ENCODE assay signal across 22 mouse cellular contexts in the genomic region with DNA sequence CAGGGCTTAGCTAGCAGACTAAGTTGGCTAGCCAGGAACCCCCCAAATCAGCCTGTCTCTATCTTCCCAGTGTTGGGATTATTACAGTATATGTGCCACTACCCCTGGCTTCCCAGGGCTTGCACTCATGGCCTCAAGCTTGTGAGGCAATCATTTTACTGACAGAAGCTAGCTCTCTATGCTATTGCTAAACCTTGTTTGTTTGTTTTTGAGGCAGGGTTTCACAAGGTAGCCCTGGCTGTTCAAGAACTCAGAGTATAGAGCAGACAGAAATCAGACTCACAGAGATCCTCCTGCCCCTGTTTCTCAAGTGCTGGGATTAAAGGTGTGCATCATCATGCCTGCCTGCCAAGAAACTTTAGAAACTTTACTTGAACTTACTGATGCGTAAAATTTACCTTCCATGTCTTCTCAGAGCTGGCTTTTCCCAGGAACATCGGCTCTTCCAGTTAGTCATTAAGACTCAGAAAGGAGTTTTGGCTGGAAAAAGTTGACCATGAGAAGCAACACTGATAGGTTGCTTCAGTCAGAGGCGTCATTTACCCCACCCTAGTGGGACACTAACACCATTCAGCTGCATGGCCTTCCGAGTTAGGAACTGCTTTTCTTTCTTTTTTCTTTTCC. TPM values are rescaled to one million over a fixed set of nuclear protein-coding genes. Genes with fewer than 3 reads are reported as not detected.
DNase-seq lines count a peak whose midpoint lies in the region; ATAC-seq and TF ChIP-seq lines count a peak whose summit lies in the region.
"Had no signal": no experiment of that assay in that cellular context is flagged by ENCODE, and none has a peak within 500 bp of the region (broad histone marks: within the 10 kb centered on the region; RNA-seq: fewer than 3 reads in every experiment).

No protein-coding gene starts in this region.

- H3K4me1 ChIP-seq in kidney, postnatal 0 days (replicated peaks; ENCODE audit: insufficient read depth, low read length), result no peaks in the 10 kb centered on the region
- peaks cover 21% of the 10 kb centered on the region for H3K4me1 ChIP-seq in liver, embryonic 12.5 days
- peaks cover 37% of the 10 kb centered on the region for H3K4me1 ChIP-seq in midbrain, embryonic 10.5 days
- H3K4me1 ChIP-seq: embryonic facial prominence, embryonic 13.5 days had no signal

- 55% methylated on average over 4 of the region's 4 CpGs for WGBS in kidney, postnatal 0 days
- WGBS in liver, embryonic 12.5 days (ENCODE audit: insufficient replicate concordance), result 67% methylated on average over 4 of the region's 4 CpGs
- 87% methylated on average over 4 of the region's 4 CpGs for WGBS in midbrain, embryonic 10.5 days

- H3K4me3 ChIP-seq in kidney, postnatal 0 days (replicated peaks; ENCODE audit: low read depth, low read length), result no peak overlapping the region
- no peak overlapping the region for H3K4me3 ChIP-seq in liver, embryonic 12.5 days
- no peak overlapping the region for H3K4me3 ChIP-seq in midbrain, embryonic 10.5 days
- H3K4me3 ChIP-seq: embryonic facial prominence, embryonic 13.5 days; forebrain, embryonic 15.5 days; hindbrain, embryonic 10.5 days; limb, embryonic 12.5 days; lung, embryonic 15.5 days; neural tube, embryonic 15.5 days had no signal

- H3K36me3 ChIP-seq in kidney, postnatal 0 days (ENCODE audit: insufficient read depth, low read length), result no peaks in the 10 kb centered on the region
- H3K36me3 ChIP-seq in liver, embryonic 12.5 days, result no peaks in the 10 kb centered on the region
- no peaks in the 10 kb centered on the region for H3K36me3 ChIP-seq in midbrain, embryonic 10.5 days
- H3K36me3 ChIP-seq: embryonic facial prominence, embryonic 13.5 days; G1E; limb, embryonic 12.5 days; lung, embryonic 15.5 days; neural tube, embryonic 15.5 days had no signal

- H3K9ac ChIP-seq in kidney, postnatal 0 days (ENCODE audit: low read depth, low read length), result no peak overlapping the region
- H3K9ac ChIP-seq in liver, embryonic 12.5 days, result no peak overlapping the region
- H3K9ac ChIP-seq: embryonic facial prominence, embryonic 13.5 days; forebrain, embryonic 15.5 days; limb, embryonic 12.5 days; lung, embryonic 15.5 days; neural tube, embryonic 15.5 days had no signal

- peak; percentile 39 for DNase-seq in kidney, adult 18-20 months
- no peak for DNase-seq in kidney, postnatal 10 days
- DNase-seq in kidney, postnatal 0 days (ENCODE audit: low spot score), result peak; percentile 12
- DNase-seq in gastrocnemius, adult 18-20 months (ENCODE audit: low spot score), result no peak
- DNase-seq in urinary bladder, adult 18-20 months (ENCODE audit: low spot score in 2 of 2), result no peak
- no peak for DNase-seq in thymus, postnatal 36 days
- no peak for DNase-seq in midbrain, embryonic 10.5 days (ENCODE audit: low spot score)
- DNase-seq: cerebellum, adult 8-10 months; gastrocnemius, postnatal 25 days; spleen, adult 18-20 months; thymus, postnatal 4 days had no signal

- no peak for TF ChIP-seq CTCF in kidney, postnatal 0 days (IDR thresholded peaks at IDR 0.05; ENCODE audit: low read depth)

- no peak overlapping the region for H3K4me2 ChIP-seq in kidney, postnatal 0 days (ENCODE audit: low read length)
- H3K4me2 ChIP-seq in liver, embryonic 12.5 days, result no peak overlapping the region
- H3K4me2 ChIP-seq: embryonic facial prominence, embryonic 13.5 days; forebrain, embryonic 15.5 days; limb, embryonic 12.5 days; lung, embryonic 15.5 days; midbrain, embryonic 11.5 days; neural tube, embryonic 15.5 days had no signal

- H3K27me3 ChIP-seq in kidney, postnatal 0 days (ENCODE audit: insufficient read depth, low read length), result no peaks in the 10 kb centered on the region
- H3K27me3 ChIP-seq in liver, embryonic 12.5 days (replicated peaks), result peaks cover 34% of the 10 kb centered on the region
- H3K27me3 ChIP-seq in midbrain, embryonic 10.5 days (ENCODE audit: low read depth, poor library complexity, severe bottlenecking), result peaks cover 12% of the 10 kb centered on the region; the same call in 1 of the 2 replicates
- H3K27me3 ChIP-seq: forebrain, embryonic 15.5 days; neural tube, embryonic 15.5 days had no signal

- H3K9me3 ChIP-seq in kidney, postnatal 0 days (replicated peaks; ENCODE audit: low read length), result no peaks in the 10 kb centered on the region
- no peaks in the 10 kb centered on the region for H3K9me3 ChIP-seq in liver, embryonic 12.5 days (replicated peaks)
- no peaks in the 10 kb centered on the region for H3K9me3 ChIP-seq in midbrain, embryonic 10.5 days (replicated peaks)
- H3K9me3 ChIP-seq: embryonic facial prominence, embryonic 13.5 days; forebrain, embryonic 15.5 days; G1E; hindbrain, embryonic 10.5 days; limb, embryonic 12.5 days; lung, embryonic 15.5 days; neural tube, embryonic 15.5 days had no signal

- peak overlapping the region; percentile 69; the same call in 1 of the 2 replicates for H3K27ac ChIP-seq in kidney, postnatal 0 days
- peak overlapping the region; percentile 52; the same call in 1 of the 2 replicates for H3K27ac ChIP-seq in liver, embryonic 12.5 days
- no peak overlapping the region for H3K27ac ChIP-seq in midbrain, embryonic 10.5 days (replicated peaks)
- H3K27ac ChIP-seq: embryonic facial prominence, embryonic 13.5 days; limb, embryonic 12.5 days; lung, embryonic 15.5 days; macrophage; neural tube, embryonic 15.5 days had no signal

- ATAC-seq in kidney, postnatal 0 days (replicated peaks; ENCODE audit: low FRiP score, low read depth), result no peak
- no peak for ATAC-seq in liver, embryonic 12.5 days
- ATAC-seq: forebrain, embryonic 15.5 days had no signal

RNA-seq across cellular contexts. Expression of gene Tmem169, which starts 4.5 kb away (rescaled TPM):
- 4.1 and 4.8 TPM in 2 replicates for polyA plus RNA-seq in kidney, postnatal 0 days (2015; fragmentation: Nextera tagmentation; extraction: Ambion mirVana)
- polyA plus RNA-seq in liver, embryonic 12.5 days (2016; fragmentation: Nextera tagmentation; extraction: Ambion mirVana), result 0.49 and 0.62 TPM in 2 replicates
- total RNA-seq in gastrocnemius, adult 18-20 months (2021), result under 1 TPM in 1 of 2 experiments, not detected in 1; 0.11 TPM
- 5.6 and 12.2 TPM in 2 replicates for polyA plus RNA-seq in midbrain, embryonic 10.5 days (2016; fragmentation: Nextera tagmentation; extraction: Ambion mirVana)
- total RNA-seq: gastrocnemius, postnatal 25 days had no signal
- polyA plus RNA-seq: G1E; heart, postnatal 0 days; macrophage had no signal

RNA-seq across cellular contexts. Expression of gene Pecr, which starts 4.5 kb away (rescaled TPM):
- 82.0 and 87.8 TPM in 2 replicates for polyA plus RNA-seq in kidney, postnatal 0 days (2015; fragmentation: Nextera tagmentation; extraction: Ambion mirVana)
- polyA plus RNA-seq in liver, embryonic 12.5 days (2016; fragmentation: Nextera tagmentation; extraction: Ambion mirVana), result 33.7 and 34.4 TPM in 2 replicates
- 10 to 100 TPM; 16.2 to 19.0 TPM for total RNA-seq in gastrocnemius, adult 18-20 months (2021)
- 17.8 and 18.2 TPM in 2 replicates for polyA plus RNA-seq in midbrain, embryonic 10.5 days (2016; fragmentation: Nextera tagmentation; extraction: Ambion mirVana)

RNA-seq across cellular contexts. Expression of gene Xrcc5, which starts 18.6 kb away (rescaled TPM):
- 48.9 and 53.2 TPM in 2 replicates for polyA plus RNA-seq in kidney, postnatal 0 days (2015; fragmentation: Nextera tagmentation; extraction: Ambion mirVana)
- 25.7 and 27.9 TPM in 2 replicates for polyA plus RNA-seq in liver, embryonic 12.5 days (2016; fragmentation: Nextera tagmentation; extraction: Ambion mirVana)
- 10 to 100 TPM; 22.2 to 24.5 TPM for total RNA-seq in gastrocnemius, adult 18-20 months (2021)
- polyA plus RNA-seq in midbrain, embryonic 10.5 days (2016; fragmentation: Nextera tagmentation; extraction: Ambion mirVana), result 46.6 and 48.7 TPM in 2 replicates

Comparison
In these comparisons a context has a peak if more than half of its experiments do, and no peak if none do; other contexts are left out.
1. DNase-seq: peak in kidney, adult 18-20 months (single experiment) and kidney, postnatal 0 days (single experiment); none in kidney, postnatal 10 days (single experiment), gastrocnemius, adult 18-20 months (single experiment), urinary bladder, adult 18-20 months (0 of 2), thymus, postnatal 36 days (0 of 2) and midbrain, embryonic 10.5 days (single experiment).